Mouse (Mus musculus): ENCODE measurements around the gene Chrnb2. TPM values are rescaled to one million over a fixed set of nuclear protein-coding genes. Genes with fewer than 3 reads are reported as not detected.

The Chrnb2 gene
- polyA plus RNA-seq, 1 experiment = 0.42 TPM

GRCm38 (mm10) chr3:89752307-89752706, 12.1 kb downstream of the Chrnb2 start:
- TF ChIP-seq MYOG (IDR thresholded peaks at IDR 0.05; ENCODE audit: control insufficient read depth in 1 of 3, insufficient read depth in 1 of 3, insufficient read length in 2 of 3, low read depth in 2 of 3) = no peak
- no peak for TF ChIP-seq POLR2A (IDR thresholded peaks at IDR 0.05; ENCODE audit: insufficient read length, low read depth)
- no peak for TF ChIP-seq REST (IDR thresholded peaks at IDR 0.05; ENCODE audit: insufficient read depth, insufficient read length)
- no peak for TF ChIP-seq MYOD1 (IDR thresholded peaks at IDR 0.05; ENCODE audit: control insufficient read depth in 1 of 3, insufficient read length in 2 of 3, low read depth in 2 of 3)
- TF ChIP-seq TCF3 (IDR thresholded peaks at IDR 0.05; ENCODE audit: insufficient read length, low read depth) = no peak
- no peak for TF ChIP-seq USF1 (IDR thresholded peaks at IDR 0.05; ENCODE audit: low read depth)
- TF ChIP-seq POLR2AphosphoS2 (IDR thresholded peaks at IDR 0.05; ENCODE audit: insufficient read length, low read depth) = no peak
- no peak for TF ChIP-seq MAX (IDR thresholded peaks at IDR 0.05; ENCODE audit: low read depth)
- TF ChIP-seq SRF (IDR thresholded peaks at IDR 0.05; ENCODE audit: control insufficient read depth, insufficient read length, low read depth) = no peak
- no peak for TF ChIP-seq CEBPB (IDR thresholded peaks at IDR 0.05; ENCODE audit: insufficient read depth, poor library complexity, severe bottlenecking)
- Histone ChIP-seq H3K4me2 (ENCODE audit: low read depth) (no peak overlapping the region), H3K79me2 (ENCODE audit: control insufficient read depth, insufficient read depth) (no peaks in the 10 kb centered on the region), H3K36me3 (ENCODE audit: control insufficient read depth, insufficient read depth) (peaks cover 14% of the 10 kb centered on the region), H3ac (ENCODE audit: control insufficient read depth, insufficient read length) (no peak overlapping the region), H3K27me3 (ENCODE audit: control insufficient read depth, insufficient read depth, insufficient read length) (peaks cover 14% of the 10 kb centered on the region), H3K4me3 (no peak overlapping the region)

- Histone ChIP-seq H3K27me3 (ENCODE audit: control insufficient read depth, insufficient read depth, insufficient read length) (no peaks in the 10 kb centered on the region), H3K4me3 (no peak overlapping the region), H3ac (ENCODE audit: control insufficient read depth, insufficient read length) (no peak overlapping the region), H3K4me2 (ENCODE audit: low read depth) (no peak overlapping the region), H3K79me2 (ENCODE audit: control insufficient read depth, insufficient read depth) (no peaks in the 10 kb centered on the region), H3K36me3 (ENCODE audit: control insufficient read depth, insufficient read depth) (peaks cover 8% of the 10 kb centered on the region)
- no peak for TF ChIP-seq CEBPB (IDR thresholded peaks at IDR 0.05; ENCODE audit: insufficient read depth, poor library complexity, severe bottlenecking)
- TF ChIP-seq REST (IDR thresholded peaks at IDR 0.05; ENCODE audit: insufficient read depth, insufficient read length) = no peak
- TF ChIP-seq MYOG (IDR thresholded peaks at IDR 0.05; ENCODE audit: control insufficient read depth in 1 of 3, insufficient read depth in 1 of 3, insufficient read length in 2 of 3, low read depth in 2 of 3) = no peak
- no peak for TF ChIP-seq POLR2AphosphoS2 (IDR thresholded peaks at IDR 0.05; ENCODE audit: insufficient read length, low read depth)
- no peak for TF ChIP-seq USF1 (IDR thresholded peaks at IDR 0.05; ENCODE audit: low read depth)
- no peak for TF ChIP-seq MAX (IDR thresholded peaks at IDR 0.05; ENCODE audit: low read depth)
- no peak for TF ChIP-seq TCF3 (IDR thresholded peaks at IDR 0.05; ENCODE audit: insufficient read length, low read depth)
- no peak for TF ChIP-seq MYOD1 (IDR thresholded peaks at IDR 0.05; ENCODE audit: control insufficient read depth in 1 of 3, insufficient read length in 2 of 3, low read depth in 2 of 3)
- no peak for TF ChIP-seq SRF (IDR thresholded peaks at IDR 0.05; ENCODE audit: control insufficient read depth, insufficient read length, low read depth)
- TF ChIP-seq E2F4 (IDR thresholded peaks at IDR 0.05; ENCODE audit: insufficient read depth) = no peak
- no peak for TF ChIP-seq POLR2A (IDR thresholded peaks at IDR 0.05; ENCODE audit: insufficient read length, low read depth)
- no peak for TF ChIP-seq TCF12 (IDR thresholded peaks at IDR 0.05; ENCODE audit: insufficient read depth, poor library complexity, severe bottlenecking)
Observed at GRCm38 (mm10) chr3:89738509-89738908, 25.9 kb downstream of the Chrnb2 start.

- no peak overlapping the region for H3K4me2 ChIP-seq (ENCODE audit: low read depth)
- H3K79me2 ChIP-seq (ENCODE audit: control insufficient read depth, insufficient read depth) = peaks cover 37% of the 10 kb centered on the region
- no peaks in the 10 kb centered on the region for H3K36me3 ChIP-seq (ENCODE audit: control insufficient read depth, insufficient read depth)
- TF ChIP-seq MYOG (IDR thresholded peaks at IDR 0.05; ENCODE audit: control insufficient read depth in 1 of 3, insufficient read depth in 1 of 3, insufficient read length in 2 of 3, low read depth in 2 of 3) = no peak
- no peak for TF ChIP-seq MYOD1 (IDR thresholded peaks at IDR 0.05; ENCODE audit: control insufficient read depth in 1 of 3, insufficient read length in 2 of 3, low read depth in 2 of 3)
- TF ChIP-seq TCF12 (IDR thresholded peaks at IDR 0.05; ENCODE audit: insufficient read depth, poor library complexity, severe bottlenecking) = no peak
- no peak for TF ChIP-seq REST (IDR thresholded peaks at IDR 0.05; ENCODE audit: insufficient read depth, insufficient read length)
- no peak for TF ChIP-seq E2F4 (IDR thresholded peaks at IDR 0.05; ENCODE audit: insufficient read depth)
- no peak for TF ChIP-seq USF1 (IDR thresholded peaks at IDR 0.05; ENCODE audit: low read depth)
- no peak for TF ChIP-seq SRF (IDR thresholded peaks at IDR 0.05; ENCODE audit: control insufficient read depth, insufficient read length, low read depth)
- no peak for TF ChIP-seq MAX (IDR thresholded peaks at IDR 0.05; ENCODE audit: low read depth)
- TF ChIP-seq POLR2A (IDR thresholded peaks at IDR 0.05; ENCODE audit: insufficient read length, low read depth) = no peak
- no peak for TF ChIP-seq CEBPB (IDR thresholded peaks at IDR 0.05; ENCODE audit: insufficient read depth, poor library complexity, severe bottlenecking)
- no peak for TF ChIP-seq POLR2AphosphoS2 (IDR thresholded peaks at IDR 0.05; ENCODE audit: insufficient read length, low read depth)
- TF ChIP-seq TCF3 (IDR thresholded peaks at IDR 0.05; ENCODE audit: insufficient read length, low read depth) = no peak
- H3K4me3 ChIP-seq = peak overlapping the region; percentile 46
- no peak overlapping the region for H3ac ChIP-seq (ENCODE audit: control insufficient read depth, insufficient read length)
- H3K27me3 ChIP-seq (ENCODE audit: control insufficient read depth, insufficient read depth, insufficient read length) = no peaks in the 10 kb centered on the region
Observed at GRCm38 (mm10) chr3:89732091-89732490, 32.3 kb downstream of the Chrnb2 start.

- Histone ChIP-seq H3K79me2 (ENCODE audit: control insufficient read depth, insufficient read depth) (peaks cover 48% of the 10 kb centered on the region), H3K4me2 (ENCODE audit: low read depth) (peak overlapping the region; percentile 95), H3ac (ENCODE audit: control insufficient read depth, insufficient read length) (no peak overlapping the region), H3K4me3 (peak overlapping the region; percentile 46), H3K36me3 (ENCODE audit: control insufficient read depth, insufficient read depth) (no peaks in the 10 kb centered on the region), H3K27me3 (ENCODE audit: control insufficient read depth, insufficient read depth, insufficient read length) (no peaks in the 10 kb centered on the region)
- no peak for TF ChIP-seq SRF (IDR thresholded peaks at IDR 0.05; ENCODE audit: control insufficient read depth, insufficient read length, low read depth)
- no peak for TF ChIP-seq TCF12 (IDR thresholded peaks at IDR 0.05; ENCODE audit: insufficient read depth, poor library complexity, severe bottlenecking)
- no peak for TF ChIP-seq POLR2AphosphoS2 (IDR thresholded peaks at IDR 0.05; ENCODE audit: insufficient read length, low read depth)
- TF ChIP-seq POLR2A (IDR thresholded peaks at IDR 0.05; ENCODE audit: insufficient read length, low read depth) = peak; percentile 11
Observed at GRCm38 (mm10) chr3:89730350-89731331, 33.8 kb downstream of the Chrnb2 start.
